12 mouse cellular contexts compared by ENCODE assay signal in genomic region chr6:112311385-112311784, GRCm38 (mm10). TPM values are rescaled to one million over a fixed set of nuclear protein-coding genes. Genes with fewer than 3 reads are reported as not detected.
A peak's percentile ranks its signal among the peaks of the same experiment; 100 is the strongest.
DNase-seq lines count a peak whose midpoint lies in the region; ATAC-seq and TF ChIP-seq lines count a peak whose summit lies in the region.
"Had no signal": no experiment of that assay in that cellular context is flagged by ENCODE, and none has a peak within 500 bp of the region (broad histone marks: within the 10 kb centered on the region; RNA-seq: fewer than 3 reads in every experiment).

No protein-coding gene starts in this region.

- H3K36me3 ChIP-seq in hindbrain, embryonic 15.5 days = no peaks in the 10 kb centered on the region
- no peaks in the 10 kb centered on the region for H3K36me3 ChIP-seq in hindbrain, embryonic 10.5 days
- H3K36me3 ChIP-seq in midbrain, postnatal 0 days (ENCODE audit: insufficient read depth, low read length) = no peaks in the 10 kb centered on the region
- H3K36me3 ChIP-seq in intestine, postnatal 0 days (ENCODE audit: control insufficient read depth, insufficient read depth) = no peaks in the 10 kb centered on the region
- H3K36me3 ChIP-seq: lung, embryonic 15.5 days had no signal

- no peak overlapping the region for H3K27ac ChIP-seq in hindbrain, embryonic 15.5 days (replicated peaks)
- no peak overlapping the region for H3K27ac ChIP-seq in hindbrain, embryonic 10.5 days
- 0 out of 2 replicates have a peak overlapping the region, but pooled peaks have one; percentile 12 for H3K27ac ChIP-seq in layer of hippocampus, adult 2 months
- H3K27ac ChIP-seq in midbrain, postnatal 0 days (ENCODE audit: low read depth, low read length) = no peak overlapping the region
- H3K27ac ChIP-seq in intestine, postnatal 0 days (ENCODE audit: low read depth, low read length) = no peak overlapping the region
- H3K27ac ChIP-seq: lung, embryonic 15.5 days had no signal

- no peak overlapping the region for H3K4me3 ChIP-seq in hindbrain, embryonic 15.5 days
- H3K4me3 ChIP-seq in hindbrain, embryonic 10.5 days = no peak overlapping the region
- H3K4me3 ChIP-seq in layer of hippocampus, adult 2 months = no peak overlapping the region
- no peak overlapping the region for H3K4me3 ChIP-seq in midbrain, postnatal 0 days (ENCODE audit: low read depth, low read length)
- H3K4me3 ChIP-seq in intestine, postnatal 0 days (ENCODE audit: low read depth, low read length) = no peak overlapping the region
- H3K4me3 ChIP-seq: erythroblast, embryonic 14.5 days; lung, embryonic 15.5 days had no signal

- peak; percentile 79 for ATAC-seq in hindbrain, embryonic 15.5 days (ENCODE audit: low FRiP score, low read depth)
- ATAC-seq in midbrain, postnatal 0 days (ENCODE audit: low FRiP score) = peak; percentile 82
- ATAC-seq in intestine, postnatal 0 days = no peak

- H3K27me3 ChIP-seq in hindbrain, embryonic 15.5 days = no peaks in the 10 kb centered on the region
- no peaks in the 10 kb centered on the region for H3K27me3 ChIP-seq in hindbrain, embryonic 10.5 days (ENCODE audit: insufficient read depth, poor library complexity, severe bottlenecking)
- no peaks in the 10 kb centered on the region for H3K27me3 ChIP-seq in midbrain, postnatal 0 days (ENCODE audit: insufficient read depth, low read length)
- H3K27me3 ChIP-seq in intestine, postnatal 0 days (replicated peaks; ENCODE audit: control insufficient read depth, insufficient read depth, low read length) = no peaks in the 10 kb centered on the region
- H3K27me3 ChIP-seq: lung, embryonic 15.5 days had no signal

- TF ChIP-seq CTCF in layer of hippocampus, adult 2 months (conservative IDR thresholded peaks at IDR 0.05) = no peak
- no peak for TF ChIP-seq CTCF in midbrain, postnatal 0 days (IDR thresholded peaks at IDR 0.05)
- TF ChIP-seq CTCF in intestine, postnatal 0 days (IDR thresholded peaks at IDR 0.05; ENCODE audit: low read depth) = no peak

- no peaks in the 10 kb centered on the region for H3K9me3 ChIP-seq in hindbrain, embryonic 15.5 days
- H3K9me3 ChIP-seq in hindbrain, embryonic 10.5 days = no peaks in the 10 kb centered on the region
- H3K9me3 ChIP-seq in midbrain, postnatal 0 days (ENCODE audit: low read length) = no peaks in the 10 kb centered on the region
- H3K9me3 ChIP-seq in intestine, postnatal 0 days (ENCODE audit: control insufficient read depth) = no peaks in the 10 kb centered on the region
- H3K9me3 ChIP-seq: lung, embryonic 15.5 days had no signal

- no peak overlapping the region for H3K4me2 ChIP-seq in hindbrain, embryonic 15.5 days
- H3K4me2 ChIP-seq in midbrain, postnatal 0 days (ENCODE audit: low read depth, low read length, poor library complexity, severe bottlenecking) = no peak overlapping the region
- no peak overlapping the region for H3K4me2 ChIP-seq in intestine, postnatal 0 days (replicated peaks; ENCODE audit: low read depth)
- H3K4me2 ChIP-seq: heart, embryonic 11.5 days; lung, embryonic 15.5 days had no signal

- no peak for DNase-seq in hindbrain, embryonic 10.5 days (ENCODE audit: low spot score)
- DNase-seq in right cerebral cortex, adult 18-20 months = peak; percentile 10
- DNase-seq in right cerebral cortex, postnatal 4 days = no peak
- DNase-seq in layer of hippocampus, adult 2 months (ENCODE audit: low spot score in 2 of 2) = peak; percentile 25 to 41
- peak; percentile 79 for DNase-seq in midbrain, postnatal 0 days (ENCODE audit: low spot score)
- no peak for DNase-seq in adrenal gland, adult 2 months
- DNase-seq: kidney, adult 11 months had no signal

- H3K4me1 ChIP-seq in hindbrain, embryonic 15.5 days (replicated peaks) = no peaks in the 10 kb centered on the region
- H3K4me1 ChIP-seq in hindbrain, embryonic 10.5 days (replicated peaks) = peaks cover 5% of the 10 kb centered on the region; the same call in 1 of the 2 replicates
- no peaks in the 10 kb centered on the region for H3K4me1 ChIP-seq in midbrain, postnatal 0 days (ENCODE audit: insufficient read depth, low read length)
- no peaks in the 10 kb centered on the region for H3K4me1 ChIP-seq in intestine, postnatal 0 days (replicated peaks; ENCODE audit: control insufficient read depth, insufficient read depth, low read length)
- H3K4me1 ChIP-seq: lung, embryonic 15.5 days had no signal

- WGBS in hindbrain, embryonic 15.5 days = 35% methylated on average over 4 of the region's 4 CpGs
- 37% methylated on average over 4 of the region's 4 CpGs for WGBS in hindbrain, embryonic 10.5 days
- WGBS in midbrain, postnatal 0 days = 29% methylated on average over 4 of the region's 4 CpGs
- 42% methylated on average over 4 of the region's 4 CpGs for WGBS in intestine, postnatal 0 days

- no peak overlapping the region for H3K9ac ChIP-seq in hindbrain, embryonic 15.5 days
- H3K9ac ChIP-seq in midbrain, postnatal 0 days (replicated peaks; ENCODE audit: low read length, poor library complexity, severe bottlenecking) = no peak overlapping the region
- H3K9ac ChIP-seq in intestine, postnatal 0 days (ENCODE audit: low read depth, low read length) = no peak overlapping the region
- H3K9ac ChIP-seq: lung, embryonic 15.5 days had no signal

RNA-seq across cellular contexts. Expression of gene Lmcd1, which starts 37.8 kb away (rescaled TPM):
- 10.8 and 15.7 TPM in 2 replicates for polyA plus RNA-seq in hindbrain, embryonic 15.5 days (2015; fragmentation: Nextera tagmentation; extraction: Ambion mirVana)
- 1.7 and 2.8 TPM in 2 replicates for polyA plus RNA-seq in hindbrain, embryonic 10.5 days (2016; fragmentation: Nextera tagmentation; extraction: Ambion mirVana)
- total RNA-seq in layer of hippocampus, adult 2 months (2021) = 1 to 10 TPM; 6.2 to 7.3 TPM
- total RNA-seq in midbrain, postnatal 0 days (2014; rRNA removed) = 9.5 and 10.1 TPM in 2 replicates
- 6.3 and 7.6 TPM in 2 replicates for polyA plus RNA-seq in midbrain, postnatal 0 days (2015; fragmentation: Nextera tagmentation; extraction: Ambion mirVana)
- total RNA-seq in adrenal gland, adult 2 months (2021) = 10 to 100 TPM in 1 of 2 experiments, 1 to 10 TPM in 1; 8.3 to 10.5 TPM
- polyA plus RNA-seq in adrenal gland, adult 2 months (2012; rRNA removed) = 6.4 and 8.1 TPM in 2 replicates
- polyA plus RNA-seq in intestine, postnatal 0 days (2015; fragmentation: Nextera tagmentation; extraction: Ambion mirVana) = 8.0 and 8.7 TPM in 2 replicates
- polyA plus RNA-seq: erythroblast, embryonic 14.5 days had no signal

Comparison
In these comparisons a context has a peak if more than half of its experiments do, and no peak if none do; other contexts are left out.
1. DNase-seq: peak in right cerebral cortex, adult 18-20 months (single experiment), layer of hippocampus, adult 2 months (2 of 2) and midbrain, postnatal 0 days (single experiment); none in hindbrain, embryonic 10.5 days (single experiment), right cerebral cortex, postnatal 4 days (single experiment) and adrenal gland, adult 2 months (single experiment).